Mouse (Mus musculus) hindbrain, postnatal 0 days (tissue): ENCODE measurements around the gene Ccdc181. TPM values are rescaled to one million over a fixed set of nuclear protein-coding genes. Genes with fewer than 3 reads are reported as not detected.
A peak's percentile ranks its signal among the peaks of the same experiment; 100 is the strongest.

ENCODE experiments used
- ATAC-seq: fragments of 200-750 bp; cut with Nextera tagmentation; 2 replicates; pipeline ENCODE4 v1.8.0; 2017; ENCODE audit warnings: mild to moderate bottlenecking, moderate TSS enrichment, moderate library complexity
- DNase-seq: peaks from one replicate; pipeline ENCODE4 v3.0.0-alpha.2; 2015; ENCODE audit warnings: low spot score
- H3K27ac ChIP-seq: fragments of 300-500 bp; sonication (generic); 2 replicates; pipeline ENCODE4 v1.5.1; 2014; ENCODE audit warnings: mild to moderate bottlenecking
- H3K27me3 ChIP-seq: fragments of 300-500 bp; sonication (generic); 2 replicates; pipeline ENCODE4 v1.6.1; 2014; ENCODE audit warnings: low read length, mixed read lengths; ENCODE audit not compliant: insufficient read depth
- H3K36me3 ChIP-seq: fragments of 300-500 bp; sonication (generic); 2 replicates; pipeline ENCODE4 v1.6.1; 2014; ENCODE audit warnings: low read length, mixed read lengths; ENCODE audit not compliant: insufficient read depth
- H3K4me1 ChIP-seq: fragments of 300-500 bp; sonication (generic); 2 replicates; pipeline ENCODE4 v1.6.1; 2014; ENCODE audit warnings: antibody characterized with exemption, low read length, mixed read lengths; ENCODE audit not compliant: insufficient read depth
- H3K4me2 ChIP-seq: fragments of 300-500 bp; sonication (generic); 2 replicates; pipeline ENCODE4 v1.6.1; 2014; ENCODE audit warnings: low read depth, mild to moderate bottlenecking, low read length, moderate library complexity, mixed read lengths
- H3K4me3 ChIP-seq: fragments of 300-500 bp; sonication (generic); 2 replicates; pipeline ENCODE4 v1.5.1; 2014; ENCODE audit warnings: low read length
- H3K9ac ChIP-seq: fragments of 300-500 bp; sonication (generic); replicated peaks from 2 replicates; pipeline ENCODE4 v1.6.1; 2014; ENCODE audit warnings: mild to moderate bottlenecking, low read length, moderate library complexity, mixed read lengths
- H3K9me3 ChIP-seq: fragments of 300-500 bp; sonication (generic); 2 replicates; pipeline ENCODE4 v1.6.1; 2016; ENCODE audit warnings: low read length, mixed read lengths
- CTCF ChIP-seq: IDR thresholded peaks from 2 replicates; pipeline ENCODE4 v1.5.1; 2016; ENCODE audit warnings: antibody characterized with exemption, control low read depth, low read depth
- WGBS: fragments of 180-500 bp; shearing (Covaris S2); extraction: QIAGEN DNeasy Blood & Tissue Kit; methylation state at CpG from one replicate; pipeline ENCODE4 v1.1.7; 2014; 5-methylcytosine and 5-hydroxymethylcytosine counted together
- polyA plus RNA-seq: library from polyadenylated mRNA; unstranded; fragments of >200 nt; fragmentation: Nextera tagmentation; extraction: Ambion mirVana; gene quantifications from 2 replicates; pipeline ENCODE4 v1.2.1, GENCODE M21; 2015
- total RNA-seq: library from RNA; depleted of rRNA; stranded (reverse); fragments of >200 nt; gene quantifications from 2 replicates; pipeline ENCODE4 v1.2.3, GENCODE M21; 2014; rRNA removed

The Ccdc181 gene
- total and polyA plus RNA-seq, 2 experiments from 2014 or later = 5.8 to 25.0 TPM

DNA sequence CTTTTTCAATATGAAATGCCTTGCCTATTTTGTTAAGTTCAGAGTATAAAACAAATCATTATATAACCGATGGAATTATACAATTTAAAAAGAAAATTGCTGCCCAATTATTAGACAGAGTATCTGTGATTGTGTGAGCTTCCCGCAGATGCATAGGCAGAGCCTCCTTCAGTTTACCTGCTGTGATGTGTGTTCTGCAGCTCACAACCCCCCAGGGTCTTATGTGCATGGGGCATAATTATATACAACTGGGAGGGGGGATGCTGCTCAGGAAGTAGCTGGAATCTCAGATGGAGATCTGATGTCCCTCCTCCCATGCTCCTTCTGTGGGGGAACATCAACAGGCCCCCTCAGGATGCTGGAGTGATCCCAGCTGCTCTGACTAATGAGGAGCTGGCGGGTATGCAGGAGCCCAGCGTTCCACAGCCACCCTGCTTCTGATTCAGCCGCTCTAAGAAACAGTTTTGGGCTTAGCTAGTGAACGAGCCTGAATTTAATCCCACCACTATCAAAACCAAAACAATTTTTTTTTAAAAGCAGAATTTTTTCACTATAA lies 51.3 kb downstream of the Ccdc181 start:
- H3K4me2 ChIP-seq = no peak overlapping the region
- 39% methylated on average over 6 of the region's 6 CpGs for WGBS
- no peaks in the 10 kb centered on the region for H3K27me3 ChIP-seq
- no peak overlapping the region for H3K9ac ChIP-seq
- no peak overlapping the region for H3K27ac ChIP-seq
- H3K9me3 ChIP-seq = no peaks in the 10 kb centered on the region
- no peak overlapping the region for H3K4me3 ChIP-seq
- H3K4me1 ChIP-seq = no peaks in the 10 kb centered on the region
- DNase-seq = peak; percentile 29
- no peak for ATAC-seq
- no peak for TF ChIP-seq CTCF
- H3K36me3 ChIP-seq = 0 out of 2 replicates have a peak, but pooled peaks cover 5% of the 10 kb centered on the region

DNA sequence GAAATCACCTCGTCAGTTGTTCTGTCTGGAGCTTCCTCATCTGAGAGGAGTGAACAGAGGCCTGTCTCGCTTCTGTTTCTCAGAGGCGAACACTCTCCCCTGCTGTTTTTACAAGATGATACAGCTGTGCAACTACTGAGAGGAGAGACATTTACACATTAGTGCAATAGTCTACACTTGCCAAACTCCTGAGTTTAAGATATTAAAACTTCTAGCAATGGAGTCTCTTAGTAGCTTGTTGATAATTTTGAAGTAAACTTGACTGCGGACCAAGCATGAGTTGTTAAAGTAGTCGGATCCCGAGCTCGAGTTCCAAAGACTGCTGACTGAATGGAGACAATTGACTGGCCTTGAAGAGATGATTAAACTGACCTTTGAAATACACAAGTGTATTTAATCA lies 52.4 kb downstream of the Ccdc181 start:
- no peaks in the 10 kb centered on the region for H3K4me1 ChIP-seq
- no peaks in the 10 kb centered on the region for H3K9me3 ChIP-seq
- H3K4me3 ChIP-seq = no peak overlapping the region
- DNase-seq (no peak), ATAC-seq (no peak)
- no peak overlapping the region for H3K27ac ChIP-seq
- H3K4me2 ChIP-seq = no peak overlapping the region
- WGBS = 71% methylated on average over 7 of the region's 7 CpGs
- 0 out of 2 replicates have a peak, but pooled peaks cover 5% of the 10 kb centered on the region for H3K36me3 ChIP-seq
- H3K27me3 ChIP-seq = no peaks in the 10 kb centered on the region
- H3K9ac ChIP-seq = no peak overlapping the region
- no peak for TF ChIP-seq CTCF

DNA sequence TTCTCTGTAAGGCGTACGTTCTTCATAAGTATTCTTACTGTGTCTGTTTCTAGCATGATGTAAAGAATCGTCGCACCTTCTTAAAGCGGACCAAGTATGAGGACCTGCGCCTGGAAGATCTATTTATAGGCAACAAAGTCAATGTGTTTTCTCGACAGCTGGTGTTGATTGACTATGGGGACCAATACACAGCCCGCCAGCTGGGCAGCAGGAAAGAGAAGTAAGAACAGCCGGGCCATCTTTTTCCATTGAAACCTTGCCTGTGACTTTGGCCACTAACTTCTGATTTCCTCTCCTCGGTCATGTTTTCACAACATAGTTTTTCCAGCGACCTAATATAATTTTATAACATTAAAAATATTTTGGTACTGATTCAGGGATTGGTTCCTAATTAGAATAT lies 57.2 kb downstream of the Ccdc181 start:
- H3K27me3 ChIP-seq = no peaks in the 10 kb centered on the region
- H3K9ac ChIP-seq = no peak overlapping the region
- no peaks in the 10 kb centered on the region for H3K4me1 ChIP-seq
- H3K9me3 ChIP-seq = no peaks in the 10 kb centered on the region
- H3K27ac ChIP-seq = no peak overlapping the region
- no peak overlapping the region for H3K4me2 ChIP-seq
- ATAC-seq (no peak), DNase-seq (no peak)
- no peak for TF ChIP-seq CTCF
- H3K4me3 ChIP-seq = no peak overlapping the region
- peaks cover 15% of the 10 kb centered on the region; the same call in 1 of the 2 replicates for H3K36me3 ChIP-seq
- 85% methylated on average over 11 of the region's 11 CpGs for WGBS

DNA sequence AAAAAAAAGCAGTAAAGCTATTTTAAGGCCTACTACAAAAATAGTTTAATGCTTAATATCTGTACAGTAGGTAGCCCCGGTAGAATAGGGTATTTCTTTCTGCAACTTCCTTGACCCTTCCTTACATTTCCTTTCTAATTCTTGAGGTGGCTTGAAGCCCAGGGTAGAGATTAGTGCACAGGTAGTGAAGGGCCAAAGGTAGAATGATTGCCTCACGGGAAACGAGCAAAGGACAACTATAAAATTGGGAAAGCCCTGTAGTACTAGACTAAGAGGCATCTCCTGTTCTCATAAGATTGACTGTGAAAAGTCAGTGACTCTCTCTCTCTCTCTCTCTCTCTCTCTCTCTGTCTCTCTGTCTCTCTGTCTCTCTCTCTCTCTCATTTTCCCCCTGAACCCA lies 60.0 kb downstream of the Ccdc181 start:
- H3K9me3 ChIP-seq = no peaks in the 10 kb centered on the region
- WGBS = 97% methylated on average over 3 of the region's 3 CpGs
- no peaks in the 10 kb centered on the region for H3K27me3 ChIP-seq
- H3K36me3 ChIP-seq = peaks cover 15% of the 10 kb centered on the region; the same call in 1 of the 2 replicates
- no peak for ATAC-seq
- no peak for TF ChIP-seq CTCF
- DNase-seq = no peak
- H3K27ac ChIP-seq = no peak overlapping the region
- H3K4me3 ChIP-seq = no peak overlapping the region
- H3K9ac ChIP-seq = no peak overlapping the region
- H3K4me2 ChIP-seq = no peak overlapping the region
- no peaks in the 10 kb centered on the region for H3K4me1 ChIP-seq

DNA sequence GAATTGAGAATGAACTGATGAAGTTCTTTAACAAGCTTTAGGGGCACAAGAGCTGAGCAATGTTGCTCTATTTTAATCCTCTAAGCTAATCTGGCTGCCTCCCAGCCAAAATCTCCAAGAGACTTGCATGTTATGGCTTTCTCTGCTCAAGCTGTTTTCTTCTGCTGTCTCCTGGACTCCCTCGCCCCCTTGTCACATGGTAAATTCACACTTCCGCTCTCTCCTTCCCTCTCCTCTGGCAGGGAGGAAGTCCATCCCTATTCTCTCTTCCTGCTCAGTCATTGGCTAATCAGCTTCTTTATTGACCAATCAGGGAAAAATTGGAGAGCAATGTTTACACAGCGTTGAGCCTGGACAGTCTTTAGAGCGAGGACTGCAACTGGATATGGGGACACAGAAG lies 60.5 kb downstream of the Ccdc181 start:
- Histone ChIP-seq H3K27ac (no peak overlapping the region), H3K4me2 (no peak overlapping the region), H3K27me3 (no peaks in the 10 kb centered on the region), H3K36me3 (peaks cover 11% of the 10 kb centered on the region; the same call in 1 of the 2 replicates), H3K9me3 (no peaks in the 10 kb centered on the region), H3K9ac (no peak overlapping the region), H3K4me3 (no peak overlapping the region), H3K4me1 (no peaks in the 10 kb centered on the region)
- 93% methylated on average over 4 of the region's 4 CpGs for whole genome bisulfite sequencing
- ATAC-seq = no peak
- no peak for DNase-seq
- no peak for TF ChIP-seq CTCF

Other genes starting within 250 kb of the Ccdc181 start
- gene Sele, start 227.4 kb upstream of the Ccdc181 start, total RNA-seq = not detected in 2 replicates
- not detected in 2 replicates for gene Sele, start 227.4 kb upstream of the Ccdc181 start, polyA plus RNA-seq
- gene Sell, start 213.6 kb upstream of the Ccdc181 start, total RNA-seq = 0.05 and 0.58 TPM in 2 replicates
- 0.13 TPM in 1 of 2 replicates, not detected in the other for gene Sell, start 213.6 kb upstream of the Ccdc181 start, polyA plus RNA-seq
- gene Selp, start 160.3 kb upstream of the Ccdc181 start, total RNA-seq = not detected in 2 replicates
- 0.18 TPM in 1 of 2 replicates, not detected in the other for gene Selp, start 160.3 kb upstream of the Ccdc181 start, polyA plus RNA-seq
- 0.26 and 0.40 TPM in 2 replicates for gene F5, start 123.7 kb upstream of the Ccdc181 start, total RNA-seq
- 0.09 and 0.14 TPM in 2 replicates for gene F5, start 123.7 kb upstream of the Ccdc181 start, polyA plus RNA-seq
- gene Slc19a2, start 26.5 kb upstream of the Ccdc181 start, total RNA-seq = 19.3 and 21.0 TPM in 2 replicates
- 9.7 and 10.3 TPM in 2 replicates for gene Slc19a2, start 26.5 kb upstream of the Ccdc181 start, polyA plus RNA-seq
- gene Nme7, start 28.5 kb downstream of the Ccdc181 start, total RNA-seq = 12.4 and 19.7 TPM in 2 replicates
- 24.8 and 30.1 TPM in 2 replicates for gene Nme7, start 28.5 kb downstream of the Ccdc181 start, polyA plus RNA-seq
- gene Blzf1, start 31.9 kb downstream of the Ccdc181 start, total RNA-seq = 9.1 and 10.8 TPM in 2 replicates
- 26.1 and 26.6 TPM in 2 replicates for gene Blzf1, start 31.9 kb downstream of the Ccdc181 start, polyA plus RNA-seq
- gene Atp1b1, start 182.8 kb downstream of the Ccdc181 start, total RNA-seq = 283 and 393 TPM in 2 replicates
- gene Atp1b1, start 182.8 kb downstream of the Ccdc181 start, polyA plus RNA-seq = 629 and 642 TPM in 2 replicates